20 mouse cellular contexts compared by ENCODE assay signal in genomic region chr4:47492311-47493086, GRCm38 (mm10). TPM values are rescaled to one million over a fixed set of nuclear protein-coding genes. Genes with fewer than 3 reads are reported as not detected.
A peak's percentile ranks its signal among the peaks of the same experiment; 100 is the strongest.
DNase-seq lines count a peak whose midpoint lies in the region; ATAC-seq and TF ChIP-seq lines count a peak whose summit lies in the region.
"Had no signal": no experiment of that assay in that cellular context is flagged by ENCODE, and none has a peak within 500 bp of the region (broad histone marks: within the 10 kb centered on the region; RNA-seq: fewer than 3 reads in every experiment).

No protein-coding gene starts in this region.

- no peak for TF ChIP-seq CTCF in hindbrain, postnatal 0 days (IDR thresholded peaks at IDR 0.05; ENCODE audit: low read depth)

- no peak overlapping the region for H3K4me3 ChIP-seq in hindbrain, embryonic 11.5 days (ENCODE audit: low read depth, low read length)
- H3K4me3 ChIP-seq in hindbrain, postnatal 0 days (ENCODE audit: low read length): no peak overlapping the region
- H3K4me3 ChIP-seq in forebrain, embryonic 15.5 days: no peak overlapping the region
- H3K4me3 ChIP-seq in limb, embryonic 14.5 days (replicated peaks; ENCODE audit: low read length): no peak overlapping the region
- no peak overlapping the region for H3K4me3 ChIP-seq in neural tube, embryonic 12.5 days
- H3K4me3 ChIP-seq: embryonic facial prominence, embryonic 15.5 days; heart, embryonic 10.5 days; megakaryocyte, embryonic 14.5 days had no signal

- no peaks in the 10 kb centered on the region for H3K4me1 ChIP-seq in hindbrain, embryonic 11.5 days (replicated peaks; ENCODE audit: control insufficient read depth, insufficient read depth, low read length)
- no peaks in the 10 kb centered on the region for H3K4me1 ChIP-seq in hindbrain, postnatal 0 days (ENCODE audit: insufficient read depth, low read length)
- H3K4me1 ChIP-seq in forebrain, embryonic 15.5 days: 0 out of 2 replicates have a peak, but pooled peaks cover 7% of the 10 kb centered on the region
- H3K4me1 ChIP-seq in limb, embryonic 14.5 days (ENCODE audit: control insufficient read depth, insufficient read depth, low read length): peaks cover 7% of the 10 kb centered on the region
- peaks cover 11% of the 10 kb centered on the region; the same call in 1 of the 2 replicates for H3K4me1 ChIP-seq in neural tube, embryonic 12.5 days
- H3K4me1 ChIP-seq: embryonic facial prominence, embryonic 15.5 days had no signal

- H3K4me2 ChIP-seq in hindbrain, embryonic 11.5 days (replicated peaks; ENCODE audit: low read depth, low read length): no peak overlapping the region
- no peak overlapping the region for H3K4me2 ChIP-seq in hindbrain, postnatal 0 days (ENCODE audit: low read depth, low read length)
- H3K4me2 ChIP-seq in forebrain, embryonic 15.5 days (replicated peaks): no peak overlapping the region
- H3K4me2 ChIP-seq in limb, embryonic 14.5 days (replicated peaks; ENCODE audit: low read depth, low read length, severe bottlenecking): no peak overlapping the region
- no peak overlapping the region for H3K4me2 ChIP-seq in neural tube, embryonic 12.5 days (replicated peaks)
- H3K4me2 ChIP-seq: embryonic facial prominence, embryonic 15.5 days had no signal

- peak; percentile 18 for DNase-seq in hindbrain, embryonic 11.5 days (ENCODE audit: low spot score)
- no peak for DNase-seq in hindbrain, postnatal 0 days (ENCODE audit: low spot score)
- peak; percentile 35 for DNase-seq in limb, embryonic 14.5 days (ENCODE audit: low spot score)
- DNase-seq in lung, postnatal 14 days: no peak
- DNase-seq in right cerebral cortex, postnatal 4 days: no peak
- DNase-seq in adrenal gland, adult 18-20 months (ENCODE audit: low spot score in 2 of 2): no peak
- DNase-seq: cerebellum, postnatal 14 days; embryo, embryonic 11 days; gastrocnemius, postnatal 36 days; heart, postnatal 14 days; kidney, postnatal 4 days; right cerebral cortex, postnatal 25 days; thymus, postnatal 36 days had no signal

- peak; percentile 62 for ATAC-seq in hindbrain, embryonic 11.5 days (ENCODE audit: low FRiP score)
- no peak for ATAC-seq in hindbrain, postnatal 0 days
- peak; percentile 60; the same call in 1 of the 2 replicates for ATAC-seq in forebrain, embryonic 15.5 days (replicated peaks)
- peak; percentile 53; the same call in 1 of the 2 replicates for ATAC-seq in limb, embryonic 14.5 days (ENCODE audit: low FRiP score, low read depth)
- ATAC-seq in neural tube, embryonic 12.5 days (ENCODE audit: low FRiP score, low read depth): peak; percentile 63
- ATAC-seq: inflammation-experienced regulatory T-cells, adult 6 months had no signal

- H3K27me3 ChIP-seq in hindbrain, embryonic 11.5 days (ENCODE audit: control insufficient read depth, insufficient read depth, low read length): no peaks in the 10 kb centered on the region
- H3K27me3 ChIP-seq in hindbrain, postnatal 0 days (ENCODE audit: insufficient read depth, low read length): no peaks in the 10 kb centered on the region
- no peaks in the 10 kb centered on the region for H3K27me3 ChIP-seq in forebrain, embryonic 15.5 days
- no peaks in the 10 kb centered on the region for H3K27me3 ChIP-seq in limb, embryonic 14.5 days (ENCODE audit: control insufficient read depth, insufficient read depth, low read length)
- no peaks in the 10 kb centered on the region for H3K27me3 ChIP-seq in neural tube, embryonic 12.5 days (replicated peaks)
- H3K27me3 ChIP-seq: embryonic facial prominence, embryonic 15.5 days had no signal

- H3K27ac ChIP-seq in hindbrain, embryonic 11.5 days (ENCODE audit: low read depth, low read length): no peak overlapping the region
- H3K27ac ChIP-seq in hindbrain, postnatal 0 days: no peak overlapping the region
- no peak overlapping the region for H3K27ac ChIP-seq in forebrain, embryonic 15.5 days (replicated peaks)
- no peak overlapping the region for H3K27ac ChIP-seq in limb, embryonic 14.5 days (replicated peaks; ENCODE audit: low read depth, low read length)
- no peak overlapping the region for H3K27ac ChIP-seq in neural tube, embryonic 12.5 days
- H3K27ac ChIP-seq: embryonic facial prominence, embryonic 15.5 days; heart, embryonic 10.5 days; liver, embryonic 14.5 days had no signal

- H3K9ac ChIP-seq in hindbrain, embryonic 11.5 days (ENCODE audit: low read depth, low read length): no peak overlapping the region
- H3K9ac ChIP-seq in hindbrain, postnatal 0 days (replicated peaks; ENCODE audit: low read length): no peak overlapping the region
- no peak overlapping the region for H3K9ac ChIP-seq in forebrain, embryonic 15.5 days (replicated peaks)
- peak overlapping the region; percentile 0; the same call in 1 of the 2 replicates for H3K9ac ChIP-seq in limb, embryonic 14.5 days (ENCODE audit: low read depth, low read length, severe bottlenecking)
- H3K9ac ChIP-seq in neural tube, embryonic 12.5 days: no peak overlapping the region
- H3K9ac ChIP-seq: embryonic facial prominence, embryonic 15.5 days; liver, embryonic 14.5 days had no signal

- no peaks in the 10 kb centered on the region for H3K36me3 ChIP-seq in hindbrain, embryonic 11.5 days (ENCODE audit: control insufficient read depth, insufficient read depth, low read length)
- H3K36me3 ChIP-seq in hindbrain, postnatal 0 days (ENCODE audit: insufficient read depth, low read length): no peaks in the 10 kb centered on the region
- no peaks in the 10 kb centered on the region for H3K36me3 ChIP-seq in forebrain, embryonic 15.5 days
- H3K36me3 ChIP-seq in limb, embryonic 14.5 days (ENCODE audit: control insufficient read depth, insufficient read depth, low read length): no peaks in the 10 kb centered on the region
- H3K36me3 ChIP-seq in neural tube, embryonic 12.5 days: no peaks in the 10 kb centered on the region
- H3K36me3 ChIP-seq: embryonic facial prominence, embryonic 15.5 days; heart, embryonic 10.5 days had no signal

- H3K9me3 ChIP-seq in hindbrain, embryonic 11.5 days (ENCODE audit: control insufficient read depth, low read length): no peaks in the 10 kb centered on the region
- H3K9me3 ChIP-seq in hindbrain, postnatal 0 days (ENCODE audit: low read length): no peaks in the 10 kb centered on the region
- H3K9me3 ChIP-seq in forebrain, embryonic 15.5 days: no peaks in the 10 kb centered on the region
- no peaks in the 10 kb centered on the region for H3K9me3 ChIP-seq in limb, embryonic 14.5 days (ENCODE audit: control insufficient read depth, low read length)
- no peaks in the 10 kb centered on the region for H3K9me3 ChIP-seq in neural tube, embryonic 12.5 days
- H3K9me3 ChIP-seq: embryonic facial prominence, embryonic 15.5 days; heart, embryonic 10.5 days; megakaryocyte, embryonic 14.5 days had no signal

- TF ChIP-seq POLR2A in limb, embryonic 14.5 days (IDR thresholded peaks at IDR 0.05; ENCODE audit: borderline replicate concordance, extremely low read depth, insufficient read depth, insufficient read length): no peak

- WGBS in hindbrain, embryonic 11.5 days: 58% methylated on average over 12 of the region's 12 CpGs
- 44% methylated on average over 12 of the region's 12 CpGs for WGBS in hindbrain, postnatal 0 days
- 43% methylated on average over 12 of the region's 12 CpGs for WGBS in forebrain, embryonic 15.5 days
- 17% methylated on average over 12 of the region's 12 CpGs for WGBS in limb, embryonic 14.5 days
- WGBS in neural tube, embryonic 12.5 days: 41% methylated on average over 12 of the region's 12 CpGs

RNA-seq across cellular contexts. Expression of gene Sec61b, which starts 18.0 kb away (rescaled TPM):
- polyA plus RNA-seq in hindbrain, embryonic 11.5 days (2014; fragmentation: Nextera tagmentation; extraction: Ambion mirVana): 359 and 365 TPM in 2 replicates
- total RNA-seq in hindbrain, postnatal 0 days (2014; rRNA removed): 211 and 228 TPM in 2 replicates
- 247 and 259 TPM in 2 replicates for polyA plus RNA-seq in hindbrain, postnatal 0 days (2015; fragmentation: Nextera tagmentation; extraction: Ambion mirVana)
- polyA plus RNA-seq in forebrain, embryonic 15.5 days (2015; fragmentation: Nextera tagmentation; extraction: Ambion mirVana): 256 and 269 TPM in 2 replicates
- polyA plus RNA-seq in limb, embryonic 14.5 days (2012; rRNA removed): 421 and 423 TPM in 2 replicates
- polyA plus RNA-seq in limb, embryonic 14.5 days (2014; fragmentation: Nextera tagmentation; extraction: Ambion mirVana): 432 and 473 TPM in 2 replicates
- 313 and 318 TPM in 2 replicates for polyA plus RNA-seq in neural tube, embryonic 12.5 days (2016; fragmentation: Nextera tagmentation; extraction: Ambion mirVana)
- total RNA-seq in adrenal gland, adult 18-20 months (2021): 100 to 1,000 TPM; 177 to 216 TPM

RNA-seq across cellular contexts. Expression of gene Alg2, which starts 18.4 kb away (rescaled TPM):
- polyA plus RNA-seq in hindbrain, embryonic 11.5 days (2014; fragmentation: Nextera tagmentation; extraction: Ambion mirVana): 161 TPM in 2 replicates
- total RNA-seq in hindbrain, postnatal 0 days (2014; rRNA removed): 212 and 217 TPM in 2 replicates
- 265 and 288 TPM in 2 replicates for polyA plus RNA-seq in hindbrain, postnatal 0 days (2015; fragmentation: Nextera tagmentation; extraction: Ambion mirVana)
- polyA plus RNA-seq in forebrain, embryonic 15.5 days (2015; fragmentation: Nextera tagmentation; extraction: Ambion mirVana): 192 and 207 TPM in 2 replicates
- polyA plus RNA-seq in limb, embryonic 14.5 days (2012; rRNA removed): 37.3 and 42.3 TPM in 2 replicates
- polyA plus RNA-seq in limb, embryonic 14.5 days (2014; fragmentation: Nextera tagmentation; extraction: Ambion mirVana): 68.1 and 74.0 TPM in 2 replicates
- 194 and 198 TPM in 2 replicates for polyA plus RNA-seq in neural tube, embryonic 12.5 days (2016; fragmentation: Nextera tagmentation; extraction: Ambion mirVana)
- 100 to 1,000 TPM in 1 of 2 experiments, 10 to 100 TPM in 1; 90.5 to 148 TPM for total RNA-seq in adrenal gland, adult 18-20 months (2021)

Comparison
In these comparisons a context has a peak if more than half of its experiments do, and no peak if none do; other contexts are left out.
1. DNase-seq: peak in hindbrain, embryonic 11.5 days (single experiment) and limb, embryonic 14.5 days (single experiment); none in hindbrain, postnatal 0 days (single experiment), lung, postnatal 14 days (single experiment), right cerebral cortex, postnatal 4 days (single experiment) and adrenal gland, adult 18-20 months (0 of 2).